Mouse (Mus musculus) CH12.LX (cell line): ENCODE measurements around the gene Shisa3. TPM values are rescaled to one million over a fixed set of nuclear protein-coding genes. Genes with fewer than 3 reads are reported as not detected.

ENCODE experiments used
- DNase-seq: peaks from one replicate; pipeline ENCODE4 v3.0.0-alpha.2; 2013; ENCODE audit errors: extremely low read depth
- H3K27ac ChIP-seq: 2 replicates; pipeline ENCODE4 v1.5.1; 2012; ENCODE audit warnings: low read depth, mild to moderate bottlenecking, control low read depth, moderate library complexity; ENCODE audit not compliant: insufficient read depth
- H3K27me3 ChIP-seq: replicated peaks from 2 replicates; pipeline ENCODE3; 2012; ENCODE audit warnings: inconsistent platforms
- H3K36me3 ChIP-seq, 2 experiments: replicated peaks in 1 of 2; 2 replicates each; pipeline versions ENCODE3 to v1.6.1; 2012; ENCODE audit warnings: inconsistent platforms in 1 of 2, low read length in 1 of 2, mild to moderate bottlenecking in 1 of 2, mixed read lengths in 1 of 2, moderate library complexity in 1 of 2; ENCODE audit not compliant: control insufficient read depth in 1 of 2, insufficient read depth in 1 of 2
- H3K4me1 ChIP-seq, 2 experiments: 2 replicates each; pipeline ENCODE4 v1.6.1; 2012; ENCODE audit warnings: inconsistent platforms in 1 of 2, moderate library complexity in 1 of 2; ENCODE audit not compliant: insufficient read depth in 2 of 2, control insufficient read depth in 1 of 2
- H3K4me2 ChIP-seq: 2 replicates; pipeline ENCODE4 v1.6.1; 2012; ENCODE audit warnings: low read depth, mild to moderate bottlenecking, control low read depth; ENCODE audit not compliant: poor library complexity, insufficient read depth, severe bottlenecking
- H3K4me3 ChIP-seq, 3 experiments: fragments of 150-350 bp in 1 of 3; sonication (generic) in 1 of 3; replicated peaks in 1 of 3; 2 replicates each; pipeline versions ENCODE3 to v1.5.1; 2011 to 2012; ENCODE audit warnings: low read depth in 2 of 3, low read length in 2 of 3, mild to moderate bottlenecking in 2 of 3, moderate library complexity in 2 of 3, control low read depth in 1 of 3, improper control_type of control experiment in 1 of 3, inconsistent platforms in 1 of 3, mixed read lengths in 1 of 3; ENCODE audit not compliant: poor library complexity in 1 of 3
- H3K79me2 ChIP-seq: replicated peaks from 2 replicates; pipeline ENCODE4 v1.6.1; 2012; ENCODE audit warnings: mild to moderate bottlenecking, moderate library complexity; ENCODE audit not compliant: control insufficient read depth, poor library complexity, insufficient read depth, severe bottlenecking; ENCODE audit errors: extremely low read depth
- H3K9ac ChIP-seq: 2 replicates; pipeline ENCODE4 v1.6.1; 2012; ENCODE audit warnings: low read depth, mild to moderate bottlenecking, control low read depth, moderate library complexity; ENCODE audit not compliant: insufficient read depth
- H3K9me3 ChIP-seq: replicated peaks from 2 replicates; pipeline ENCODE3; 2012; ENCODE audit warnings: low read length, inconsistent platforms, mixed read lengths
- CTCF ChIP-seq, 2 experiments: IDR thresholded peaks in 1 of 2; conservative IDR thresholded peaks in 1 of 2; 2 replicates each; pipeline ENCODE4 v1.5.1; 2011 to 2012; ENCODE audit warnings: low read depth in 2 of 2, low read length in 2 of 2, improper control_type of control experiment in 1 of 2, inconsistent platforms in 1 of 2, mild to moderate bottlenecking in 1 of 2, moderate library complexity in 1 of 2
- E2F4 ChIP-seq: IDR thresholded peaks from 2 replicates; pipeline ENCODE4 v1.6.1; 2011; ENCODE audit warnings: low read depth, low read length, improper control_type of control experiment; ENCODE audit not compliant: insufficient replicate concordance
- GABPA ChIP-seq: IDR thresholded peaks from 2 replicates; pipeline ENCODE4 v1.6.1; 2012; ENCODE audit warnings: low read depth, low read length, improper control_type of control experiment, inconsistent platforms; ENCODE audit not compliant: insufficient replicate concordance
- IRF4 ChIP-seq: IDR thresholded peaks from 2 replicates; pipeline ENCODE4 v1.6.1; 2014; ENCODE audit warnings: low read depth, mild to moderate bottlenecking, inconsistent platforms, low read length, improper control_type of control experiment
- MAZ ChIP-seq: IDR thresholded peaks from 2 replicates; pipeline ENCODE4 v1.6.1; 2012; ENCODE audit warnings: low read depth, mild to moderate bottlenecking, inconsistent platforms, low read length, improper control_type of control experiment, moderate library complexity
- MXI1 ChIP-seq: IDR thresholded peaks from 2 replicates; pipeline ENCODE4 v1.6.1; 2011; ENCODE audit warnings: mild to moderate bottlenecking, low read depth, low read length, improper control_type of control experiment
- MYC ChIP-seq: IDR thresholded peaks from 2 replicates; pipeline ENCODE4 v1.6.1; 2011; ENCODE audit warnings: low read depth, mild to moderate bottlenecking, improper control_type of control experiment, low read length
- NRF1 ChIP-seq: IDR thresholded peaks from 2 replicates; pipeline ENCODE4 v1.6.1; 2014; ENCODE audit warnings: low read depth, mild to moderate bottlenecking, inconsistent platforms, low read length, improper control_type of control experiment, moderate library complexity
- RCOR1 ChIP-seq: conservative IDR thresholded peaks from 2 replicates; pipeline ENCODE4 v1.6.1; 2012; ENCODE audit warnings: low read depth, mild to moderate bottlenecking, inconsistent platforms, low read length, improper control_type of control experiment
- SIN3A ChIP-seq: IDR thresholded peaks from 2 replicates; pipeline ENCODE4 v1.6.1; 2012; ENCODE audit warnings: low read length, improper control_type of control experiment, inconsistent platforms
- SMC3 ChIP-seq: IDR thresholded peaks from 2 replicates; pipeline ENCODE4 v1.6.1; 2011; ENCODE audit warnings: low read depth, low read length, improper control_type of control experiment
- TBP ChIP-seq: conservative IDR thresholded peaks from 2 replicates; pipeline ENCODE4 v1.6.1; 2011; ENCODE audit warnings: low read depth, low read length, improper control_type of control experiment
- USF1 ChIP-seq: IDR thresholded peaks from 2 replicates; pipeline ENCODE4 v1.6.1; 2014; ENCODE audit warnings: low read depth, mild to moderate bottlenecking, inconsistent platforms, low read length, improper control_type of control experiment
- ZNF384 ChIP-seq: IDR thresholded peaks from 2 replicates; pipeline ENCODE4 v1.6.1; 2012; ENCODE audit warnings: low read depth, low read length, improper control_type of control experiment, inconsistent platforms
- dilution Hi-C: fragments of 300-500 bp; cut with MboI; formaldehyde crosslinking; loops from 2 replicates; pipeline ENCODE4 v1.14.3; 2020; ENCODE audit warnings: low sequenced_read_pairs; ENCODE audit not compliant: extremely low pct_unique_long_range_greater_than_20kb, extremely low pct_ligation_motif_present
- in situ Hi-C: fragments of 300-500 bp; cut with MboI; formaldehyde crosslinking; loops from 3 replicates; pipeline ENCODE4 v1.14.3; 2019; ENCODE audit warnings: low sequenced_read_pairs, low pct_ligation_motif_present, low pct_unique_long_range_greater_than_20kb, mixed read lengths
- polyA plus RNA-seq: library from polyadenylated mRNA; unstranded; fragments of >175 nt; gene quantifications from 2 replicates; pipeline ENCODE4 v1.2.1, GENCODE M21; 2012; ENCODE audit warnings: low read depth; ENCODE audit not compliant: insufficient read length
- total RNA-seq, 2 experiments: library from RNA; depleted of rRNA; stranded (reverse); fragments of 300-350 nt in 1 of 2; fragments of >200 nt in 1 of 2; gene quantifications; 2 replicates each; pipeline ENCODE4 v1.2.3; 2012 to 2014

Shisa3 gene
- total and polyA plus RNA-seq, 3 experiments, result not detected

- in situ Hi-C loops, result no loop called here
- Histone ChIP-seq H3K9me3 (no peaks in the 10 kb centered on the region), H3K9ac (no peak overlapping the region), H3K36me3 (peaks cover 0 to 11% of the 10 kb centered on the region in 2 experiments), H3K4me1 (peaks cover 4 to 35% of the 10 kb centered on the region in 2 experiments; a peak in 3 of 4 replicates), H3K27ac (no peak overlapping the region), H3K27me3 (no peaks in the 10 kb centered on the region), H3K4me2 (no peak overlapping the region), H3K4me3 (no peak overlapping the region), H3K79me2 (no peaks in the 10 kb centered on the region)
- TF ChIP-seq NRF1 (no peak), GABPA (no peak), MAZ (no peak), TBP (no peak), E2F4 (no peak), CTCF (conservative IDR thresholded peaks at IDR 0.05 in 1 of 2, IDR thresholded peaks at IDR 0.05 in 1 of 2; ENCODE audit: low read depth in 2 of 2, low read length in 2 of 2) (no peak), RCOR1 (no peak), SIN3A (no peak), SMC3 (no peak), MYC (no peak), USF1 (no peak), MXI1 (no peak)
- no peak for DNase-seq
- dilution Hi-C loops, result no loop called here
These were observed 23.6 kb downstream of the Shisa3 start for GRCm38 (mm10) chr5:67631261-67631660.

- H3K79me2 ChIP-seq, result no peaks in the 10 kb centered on the region
- H3K27ac ChIP-seq, result no peak overlapping the region
- no peaks in the 10 kb centered on the region for H3K27me3 ChIP-seq
- H3K4me3 ChIP-seq, result no peak overlapping the region
- in situ Hi-C loops (no loop called here), dilution Hi-C loops (no loop called here)
- peak overlapping the region; percentile 96 for H3K4me2 ChIP-seq
- H3K9me3 ChIP-seq, result no peaks in the 10 kb centered on the region
- TF ChIP-seq IRF4, result peak; percentile 56
- TF ChIP-seq MXI1, result 0 out of 2 replicates have a peak, but pooled peaks have one; percentile 34
- TF ChIP-seq RCOR1, result no peak
- peak; percentile 89 for TF ChIP-seq ZNF384
- H3K4me1 ChIP-seq, result peaks cover 4 to 21% of the 10 kb centered on the region in 2 experiments; a peak in 3 of 4 replicates
- H3K36me3 ChIP-seq, result peaks cover 0 to 5% of the 10 kb centered on the region in 2 experiments
- peak overlapping the region; percentile 19; the same call in 1 of the 2 replicates for H3K9ac ChIP-seq
- DNase-seq, result no peak
These were observed 25.6 kb downstream of the Shisa3 start for GRCm38 (mm10) chr5:67633138-67633782.
